Mouse (Mus musculus): Measurements from ENCODE around the gene Olfr1145. TPM values are rescaled to one million over a fixed set of nuclear protein-coding genes. Genes with fewer than 3 reads are reported as not detected.

Olfr1145 gene
- polyA plus RNA-seq, 1 experiment from 2014 or later = not detected

Other genes starting within 250 kb of the Olfr1145 start
- not detected in 2 replicates for gene Olfr1129, start 235.9 kb upstream of the Olfr1145 start, polyA plus RNA-seq (2014; fragmentation: Nextera tagmentation; extraction: Ambion mirVana)
- not detected in 2 replicates for gene Olfr1130, start 203.6 kb upstream of the Olfr1145 start, polyA plus RNA-seq (2014; fragmentation: Nextera tagmentation; extraction: Ambion mirVana)
- gene Olfr1131, start 182.7 kb upstream of the Olfr1145 start, polyA plus RNA-seq (2014; fragmentation: Nextera tagmentation; extraction: Ambion mirVana) = not detected in 2 replicates
- not detected in 2 replicates for gene Olfr1132, start 172.3 kb upstream of the Olfr1145 start, polyA plus RNA-seq (2014; fragmentation: Nextera tagmentation; extraction: Ambion mirVana)
- 0.29 TPM in 1 of 2 replicates, not detected in the other for gene Olfr1133, start 162.4 kb upstream of the Olfr1145 start, polyA plus RNA-seq (2014; fragmentation: Nextera tagmentation; extraction: Ambion mirVana)
- not detected in 2 replicates for gene Olfr1134, start 151.4 kb upstream of the Olfr1145 start, polyA plus RNA-seq (2014; fragmentation: Nextera tagmentation; extraction: Ambion mirVana)
- gene Olfr1135, start 136.2 kb upstream of the Olfr1145 start, polyA plus RNA-seq (2014; fragmentation: Nextera tagmentation; extraction: Ambion mirVana) = not detected in 2 replicates
- not detected in 2 replicates for gene Olfr1136, start 115.9 kb upstream of the Olfr1145 start, polyA plus RNA-seq (2014; fragmentation: Nextera tagmentation; extraction: Ambion mirVana)
- gene Olfr1137, start 96.6 kb upstream of the Olfr1145 start, polyA plus RNA-seq (2014; fragmentation: Nextera tagmentation; extraction: Ambion mirVana) = not detected in 2 replicates
- not detected in 2 replicates for gene Olfr1138, start 69.8 kb upstream of the Olfr1145 start, polyA plus RNA-seq (2014; fragmentation: Nextera tagmentation; extraction: Ambion mirVana)
- not detected in 2 replicates for gene Olfr1140, start 66.1 kb upstream of the Olfr1145 start, polyA plus RNA-seq (2014; fragmentation: Nextera tagmentation; extraction: Ambion mirVana)
- not detected in 2 replicates for gene Olfr1141, start 55.8 kb upstream of the Olfr1145 start, polyA plus RNA-seq (2014; fragmentation: Nextera tagmentation; extraction: Ambion mirVana)
- gene Olfr152, start 30.3 kb upstream of the Olfr1145 start, polyA plus RNA-seq (2014; fragmentation: Nextera tagmentation; extraction: Ambion mirVana) = not detected in 2 replicates
- 0.18 TPM in 1 of 2 replicates, not detected in the other for gene Olfr1143, start 9.2 kb upstream of the Olfr1145 start, polyA plus RNA-seq (2014; fragmentation: Nextera tagmentation; extraction: Ambion mirVana)
- gene Olfr1148, start 20.7 kb downstream of the Olfr1145 start, polyA plus RNA-seq (2014; fragmentation: Nextera tagmentation; extraction: Ambion mirVana) = not detected in 2 replicates
- not detected in 2 replicates for gene Olfr1150-ps1, start 34.2 kb downstream of the Olfr1145 start, polyA plus RNA-seq (2014; fragmentation: Nextera tagmentation; extraction: Ambion mirVana)
- not detected in 2 replicates for gene Olfr1151, start 46.0 kb downstream of the Olfr1145 start, polyA plus RNA-seq (2014; fragmentation: Nextera tagmentation; extraction: Ambion mirVana)
- 0.06 TPM in 1 of 2 replicates, not detected in the other for gene Olfr1152, start 56.7 kb downstream of the Olfr1145 start, polyA plus RNA-seq (2014; fragmentation: Nextera tagmentation; extraction: Ambion mirVana)
- 0.11 TPM in 1 of 2 replicates, not detected in the other for gene Olfr1153, start 85.1 kb downstream of the Olfr1145 start, polyA plus RNA-seq (2014; fragmentation: Nextera tagmentation; extraction: Ambion mirVana)
- not detected in 2 replicates for gene Olfr1154, start 95.3 kb downstream of the Olfr1145 start, polyA plus RNA-seq (2014; fragmentation: Nextera tagmentation; extraction: Ambion mirVana)
- gene Olfr1155, start 135.3 kb downstream of the Olfr1145 start, polyA plus RNA-seq (2014; fragmentation: Nextera tagmentation; extraction: Ambion mirVana) = not detected in 2 replicates
- 0.11 TPM in 1 of 2 replicates, not detected in the other for gene Olfr1156, start 143.3 kb downstream of the Olfr1145 start, polyA plus RNA-seq (2014; fragmentation: Nextera tagmentation; extraction: Ambion mirVana)
- gene Olfr1157, start 158.5 kb downstream of the Olfr1145 start, polyA plus RNA-seq (2014; fragmentation: Nextera tagmentation; extraction: Ambion mirVana) = not detected in 2 replicates
- not detected in 2 replicates for gene Olfr74, start 164.8 kb downstream of the Olfr1145 start, polyA plus RNA-seq (2014; fragmentation: Nextera tagmentation; extraction: Ambion mirVana)
- not detected in 2 replicates for gene Olfr1158, start 180.3 kb downstream of the Olfr1145 start, polyA plus RNA-seq (2014; fragmentation: Nextera tagmentation; extraction: Ambion mirVana)
- gene Olfr1160, start 198.4 kb downstream of the Olfr1145 start, polyA plus RNA-seq (2014; fragmentation: Nextera tagmentation; extraction: Ambion mirVana) = not detected in 2 replicates
- not detected in 2 replicates for gene Olfr1161, start 213.0 kb downstream of the Olfr1145 start, polyA plus RNA-seq (2014; fragmentation: Nextera tagmentation; extraction: Ambion mirVana)
- gene Olfr73, start 227.9 kb downstream of the Olfr1145 start, polyA plus RNA-seq (2014; fragmentation: Nextera tagmentation; extraction: Ambion mirVana) = not detected in 2 replicates
- gene Olfr1162, start 241.3 kb downstream of the Olfr1145 start, polyA plus RNA-seq (2014; fragmentation: Nextera tagmentation; extraction: Ambion mirVana) = 0.09 TPM in 1 of 2 replicates, not detected in the other

Measured in embryonic facial prominence, embryonic 14.5 days (tissue).